Mouse (Mus musculus): ENCODE results near the gene Trpc1.

The Trpc1 gene

DNA sequence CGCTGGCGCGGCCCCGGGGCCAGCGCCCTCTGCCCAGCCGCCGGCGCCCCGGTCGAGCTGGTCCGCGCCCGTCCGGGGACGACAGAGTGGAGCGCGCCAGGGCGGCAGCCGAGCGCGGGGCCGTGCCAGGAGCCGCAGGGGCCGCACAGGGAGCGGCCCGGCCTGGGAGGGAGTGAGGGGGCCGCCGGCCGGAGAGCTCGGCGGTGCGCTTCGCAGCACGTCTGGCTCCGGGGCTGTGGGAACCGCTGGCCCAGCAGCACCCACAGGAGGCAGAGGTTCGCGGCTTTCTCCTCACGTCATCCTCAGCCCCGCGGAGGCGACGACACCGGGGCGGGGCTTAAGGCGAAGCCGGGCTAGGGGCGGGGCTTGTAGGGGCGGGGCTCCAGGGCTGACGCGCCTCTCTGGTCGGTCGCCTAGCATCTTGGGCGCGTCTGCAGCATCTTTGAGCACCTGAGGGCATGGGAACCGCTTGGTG lies at the start of gene Trpc1:
Trpc1 (minus strand) TSS at position 339 of the 475 bp plus-strand sequence.
- DNase-seq (ENCODE audit: low read depth, low spot score) = peak; percentile 93

- DNase-seq (ENCODE audit: low read depth, low spot score) = peak; percentile 40
These were observed 46.1 kb upstream of the Trpc1 start for GRCm38 (mm10) chr9:95796323-95796722.

DNA sequence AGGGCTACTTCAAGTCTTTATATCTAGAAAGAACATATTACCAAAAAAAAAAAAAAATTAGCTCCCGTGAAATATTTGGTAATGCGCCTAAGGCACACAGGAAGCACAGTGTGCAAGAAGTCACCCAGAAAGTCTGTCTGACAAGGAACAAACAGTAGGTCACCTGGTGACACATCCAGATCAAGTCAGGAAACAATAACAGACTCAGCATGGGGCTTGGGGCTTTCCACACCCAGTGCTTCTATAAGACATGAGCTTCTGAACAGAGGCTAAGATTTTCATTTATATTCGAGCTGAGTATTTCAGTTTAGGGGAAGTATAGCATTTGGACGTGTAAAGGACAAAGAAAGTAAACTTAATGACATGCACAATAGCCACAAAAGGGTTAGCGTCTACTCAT lies 45.7 kb upstream of the Trpc1 start:
- peak; percentile 57 for DNase-seq (ENCODE audit: low read depth, low spot score)

DNA sequence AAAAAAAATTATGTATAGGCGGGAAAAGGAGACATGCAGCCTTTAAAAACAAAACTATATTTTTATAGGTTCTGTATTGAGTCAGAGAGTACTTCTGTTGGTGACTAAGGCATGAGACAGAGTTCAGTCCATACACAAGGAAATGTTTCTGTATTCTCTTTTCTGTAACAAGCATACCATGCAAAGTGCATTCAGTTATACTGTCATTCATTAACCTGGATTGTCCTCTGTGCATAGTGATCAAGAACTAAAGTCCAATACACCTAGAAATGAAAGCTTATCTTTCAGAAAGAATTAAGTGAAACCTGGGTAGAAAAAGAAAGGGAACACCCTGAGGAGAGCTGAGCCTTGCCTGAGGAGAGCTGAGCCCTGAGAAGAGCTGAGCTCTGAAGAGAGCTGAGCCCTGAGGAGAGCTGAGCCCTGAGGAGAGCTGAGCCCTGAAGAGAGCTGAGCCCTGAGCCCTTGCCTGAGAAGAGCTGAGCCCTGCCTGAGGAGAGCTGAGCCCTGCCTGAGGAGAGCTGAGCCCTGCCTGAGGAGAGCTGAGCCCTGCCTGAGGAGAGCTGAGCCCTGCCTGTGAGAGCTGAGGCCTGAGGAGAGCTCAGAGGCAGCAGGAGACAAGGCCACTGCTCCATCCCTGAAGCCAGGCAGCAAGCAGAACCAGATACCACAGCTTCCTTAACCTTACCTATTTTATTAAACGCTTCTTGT lies 45.1 kb upstream of the Trpc1 start:
- DNase-seq (ENCODE audit: low read depth, low spot score) = no peak

DNA sequence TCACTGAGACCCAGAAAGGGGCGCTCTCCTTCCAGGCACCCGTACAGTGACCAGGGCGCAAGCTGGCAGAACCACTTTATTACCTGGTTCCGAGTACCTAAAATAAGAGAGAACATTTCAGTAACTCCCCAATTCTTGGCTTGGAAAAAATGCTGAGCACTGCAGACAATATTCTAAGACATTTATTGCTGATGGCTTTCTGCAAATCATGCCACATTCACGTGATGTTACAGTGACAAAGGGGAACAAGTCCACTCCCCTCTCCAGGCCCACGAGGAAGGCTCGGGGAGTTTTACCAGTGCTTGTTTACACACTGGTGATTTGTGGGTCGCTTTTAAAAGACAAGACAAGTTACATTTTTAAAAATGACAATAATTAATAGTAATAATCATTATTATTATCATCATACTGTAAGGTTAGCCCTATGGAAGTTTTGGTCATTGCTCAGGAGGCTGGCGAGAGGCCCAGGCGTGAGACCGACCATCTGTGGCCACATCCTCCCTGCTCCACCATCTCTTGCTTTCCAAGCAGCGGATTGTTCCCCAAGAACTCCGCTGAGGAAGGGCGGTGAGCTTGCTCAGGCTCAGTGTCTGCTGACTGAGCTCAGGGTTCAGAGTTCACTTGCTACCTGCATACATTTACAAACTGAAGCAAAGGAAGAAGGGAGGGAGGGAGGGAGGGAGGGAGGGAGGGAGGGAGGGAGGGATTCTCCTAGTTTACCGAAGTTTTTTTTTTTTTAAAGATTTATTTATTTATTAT lies 44.0 kb upstream of the Trpc1 start:
- DNase-seq (ENCODE audit: low read depth, low spot score) = no peak

- no peak for DNase-seq (ENCODE audit: low read depth, low spot score)
These were observed 34.8 kb upstream of the Trpc1 start for GRCm38 (mm10) chr9:95784888-95785511.

GRCm38 (mm10) chr9:95783646-95784293 lies 33.6 kb upstream of the Trpc1 start:
- DNase-seq (ENCODE audit: low read depth, low spot score) = peak; percentile 85

- no peak for DNase-seq (ENCODE audit: low read depth, low spot score)
These were observed 21.5 kb upstream of the Trpc1 start for GRCm38 (mm10) chr9:95771671-95772070.

DNA sequence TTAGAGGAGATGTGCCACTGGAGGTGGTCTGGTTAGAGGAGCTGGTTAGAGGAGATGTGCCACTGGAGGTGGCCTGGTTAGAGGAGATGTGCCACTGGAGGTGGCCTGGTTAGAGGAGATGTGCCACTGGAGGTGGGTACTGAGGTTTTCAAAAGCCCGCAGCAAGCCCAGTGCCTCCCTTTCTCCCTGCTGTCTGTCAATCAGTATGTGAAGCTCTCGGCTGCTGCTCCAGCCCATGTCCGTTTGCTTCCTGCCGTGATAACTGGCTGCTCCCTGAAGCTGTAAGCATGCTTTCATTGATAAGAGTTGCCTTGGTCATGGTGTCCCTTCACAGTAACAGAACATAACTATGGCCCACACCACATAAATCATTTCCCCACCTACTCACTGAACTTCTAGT lies 13.0 kb upstream of the Trpc1 start:
- DNase-seq (ENCODE audit: low read depth, low spot score) = no peak

DNA sequence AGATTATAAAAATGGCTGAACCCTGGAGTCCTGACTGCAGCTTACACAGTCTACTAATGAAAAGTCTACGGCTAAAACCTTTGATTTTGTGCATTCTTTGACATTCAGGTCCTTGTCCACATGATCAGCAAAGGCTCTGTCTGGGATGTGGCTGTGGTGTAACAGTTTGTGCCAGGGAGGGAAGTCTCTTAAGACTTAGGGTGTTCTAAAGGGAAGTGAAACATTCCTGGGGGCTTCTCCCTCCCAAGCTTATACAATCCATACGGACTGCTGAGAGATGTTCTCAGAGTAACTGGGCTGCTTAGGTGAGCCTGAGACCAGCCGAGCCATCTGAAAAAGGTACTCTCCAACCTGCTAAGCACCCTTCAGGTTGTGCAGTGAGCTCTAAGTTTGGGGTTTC lies 12.1 kb upstream of the Trpc1 start:
- DNase-seq (ENCODE audit: low read depth, low spot score) = no peak

- no peak for DNase-seq (ENCODE audit: low read depth, low spot score)
These were observed 11.2 kb upstream of the Trpc1 start for GRCm38 (mm10) chr9:95761381-95761780.

DNA sequence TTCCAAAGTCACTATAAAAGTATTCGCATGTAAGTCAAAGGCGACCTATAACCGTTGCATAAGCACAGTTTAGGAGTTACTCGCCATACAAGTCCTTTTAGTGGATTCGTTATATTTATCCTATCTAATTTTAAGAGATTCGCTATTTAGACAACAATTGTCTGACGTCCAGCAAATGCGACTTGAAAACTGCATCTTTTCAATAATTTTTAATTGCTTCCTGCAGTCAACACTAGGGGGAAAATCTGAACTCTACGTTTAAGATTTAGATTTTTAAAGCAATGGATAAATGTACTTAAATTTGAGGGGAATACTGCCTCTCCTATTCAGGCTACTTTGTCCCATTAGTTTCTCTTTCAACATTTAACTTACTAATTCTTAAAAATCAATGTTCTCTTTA lies 571 bp upstream of the Trpc1 start:
- DNase-seq (ENCODE audit: low read depth, low spot score) = no peak

DNA sequence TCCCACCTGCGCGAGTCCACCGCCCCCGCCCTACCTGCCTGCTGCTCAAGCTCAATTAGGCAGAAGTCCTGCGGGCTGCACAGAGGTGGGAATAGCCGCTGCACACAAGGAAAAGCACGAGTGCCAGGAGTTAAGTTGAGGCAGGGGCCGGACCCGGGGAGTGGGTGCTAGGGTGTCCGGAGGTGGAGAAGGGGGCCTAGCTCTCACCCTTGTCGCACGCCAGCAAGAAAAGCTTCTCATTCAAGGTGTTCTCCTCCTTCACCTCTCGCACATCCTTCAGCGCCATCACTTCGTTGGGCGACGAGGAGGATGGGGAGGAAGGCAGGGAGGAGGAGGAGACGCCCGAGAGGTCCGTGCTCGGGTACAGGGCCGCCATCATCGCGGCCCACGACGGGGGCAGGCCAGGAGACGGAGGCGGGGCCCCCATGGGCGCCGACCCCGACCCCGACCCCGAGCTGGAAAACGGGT lies 680 bp downstream of the Trpc1 start:
- no peak for DNase-seq (ENCODE audit: low read depth, low spot score)

- no peak for DNase-seq (ENCODE audit: low read depth, low spot score)
These were observed 2.9 kb downstream of the Trpc1 start for GRCm38 (mm10) chr9:95747298-95747697.

- DNase-seq (ENCODE audit: low read depth, low spot score) = peak; percentile 67
These were observed 5.1 kb downstream of the Trpc1 start for GRCm38 (mm10) chr9:95744845-95745613.

DNA sequence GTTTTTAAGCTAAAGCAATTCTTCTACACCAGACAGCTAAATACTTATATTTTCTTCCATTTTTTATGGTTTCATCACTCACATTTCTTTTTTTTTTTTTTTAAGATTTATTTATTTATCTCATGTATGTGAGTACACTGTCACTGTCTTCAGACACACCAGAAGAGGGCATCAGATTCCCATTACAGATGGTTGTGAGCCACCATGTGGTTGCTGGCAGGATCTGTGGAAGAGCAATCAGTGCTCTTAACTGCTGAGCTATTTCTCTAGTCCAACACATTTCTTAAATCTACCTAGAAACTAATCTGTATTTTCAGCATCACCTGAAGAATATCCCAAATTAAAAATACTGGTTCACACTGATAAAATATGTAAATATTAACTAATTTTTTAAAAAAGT lies 13.9 kb downstream of the Trpc1 start:
- DNase-seq (ENCODE audit: low read depth, low spot score) = no peak

GRCm38 (mm10) chr9:95712574-95712973 lies 37.6 kb downstream of the Trpc1 start:
- DNase-seq (ENCODE audit: low read depth, low spot score) = no peak

- DNase-seq (ENCODE audit: low read depth, low spot score) = peak; percentile 28
These were observed 41.2 kb downstream of the Trpc1 start for GRCm38 (mm10) chr9:95708943-95709342.

DNA sequence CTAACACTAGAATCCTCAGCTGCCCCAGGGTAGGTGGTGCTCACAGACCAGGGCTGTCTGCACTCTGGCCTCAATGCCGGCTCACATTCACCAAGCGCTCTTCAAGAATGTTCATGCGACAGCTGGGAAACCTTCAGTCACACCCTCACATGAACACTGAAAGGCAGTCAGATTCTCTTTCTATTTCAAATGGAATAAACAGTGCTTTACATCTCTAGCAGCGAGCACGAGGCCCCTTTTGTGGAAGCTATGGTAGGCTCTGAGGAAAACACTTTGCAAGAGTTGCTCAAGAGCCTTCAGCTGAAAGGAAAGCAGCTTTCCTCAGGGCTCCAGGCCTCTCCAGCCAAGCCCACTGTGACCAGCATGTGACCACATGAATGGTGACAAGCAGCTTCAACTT lies 44.8 kb downstream of the Trpc1 start:
- DNase-seq (ENCODE audit: low read depth, low spot score) = no peak

GRCm38 (mm10) chr9:95704078-95704477 lies 46.1 kb downstream of the Trpc1 start:
- DNase-seq (ENCODE audit: low read depth, low spot score) = no peak

DNA sequence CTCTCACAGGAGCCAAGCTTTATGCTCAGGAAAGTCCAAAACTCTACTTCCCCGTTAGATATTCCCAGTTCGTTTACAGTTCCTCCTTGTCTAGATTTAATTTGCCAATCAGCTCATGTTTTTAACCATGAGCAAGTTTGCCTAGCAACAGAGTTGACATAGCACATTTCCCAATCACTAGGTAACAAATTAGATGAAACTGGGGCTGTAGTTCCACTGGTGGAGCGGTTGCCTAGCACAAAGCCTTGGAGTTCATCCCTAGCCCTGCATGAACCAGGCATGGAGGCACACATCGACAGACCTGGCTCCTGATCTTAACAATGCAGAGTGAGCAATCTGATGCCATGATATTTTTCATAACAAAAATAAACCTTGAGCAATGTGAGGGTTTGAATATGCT lies 50.9 kb downstream of the Trpc1 start:
- DNase-seq (ENCODE audit: low read depth, low spot score) = no peak
